Mouse (Mus musculus) ovary, postnatal 14 days (tissue): ENCODE measurements around the gene Ccl28.
"Not testable (repeated sequence)": the region's sequence is repeated elsewhere in the genome, so short reads cannot be mapped to it uniquely, and the experiment has no call there.

Experiments
- DNase-seq: peaks from one replicate; pipeline ENCODE4 v3.0.0; 2022; ENCODE audit warnings: low spot score

The Ccl28 gene

GRCm38 (mm10) chr13:119623634-119624033 is at the start of gene Ccl28:
Gene Ccl28, plus strand, starts transcription at chr13:119623819.
- DNase-seq: no peak

- not testable (repeated sequence) for DNase-seq
Measured at GRCm38 (mm10) chr13:119596321-119597211, 27.1 kb upstream of the Ccl28 start.

- not testable (repeated sequence) for DNase-seq
Measured at GRCm38 (mm10) chr13:119598466-119598865, 25.2 kb upstream of the Ccl28 start.

- not testable (repeated sequence) for DNase-seq
Measured at GRCm38 (mm10) chr13:119599066-119599465, 24.6 kb upstream of the Ccl28 start.

- DNase-seq: not testable (repeated sequence)
Measured at GRCm38 (mm10) chr13:119599498-119599897, 24.1 kb upstream of the Ccl28 start.

GRCm38 (mm10) chr13:119600166-119600565 is 23.5 kb upstream of the Ccl28 start:
- DNase-seq: not testable (repeated sequence)

- DNase-seq: not testable (repeated sequence)
Measured at GRCm38 (mm10) chr13:119602688-119603331, 20.8 kb upstream of the Ccl28 start.

- not testable (repeated sequence) for DNase-seq
Measured at GRCm38 (mm10) chr13:119603890-119604289, 19.7 kb upstream of the Ccl28 start.

- DNase-seq: not testable (repeated sequence)
Measured at GRCm38 (mm10) chr13:119604322-119604721, 19.3 kb upstream of the Ccl28 start.

GRCm38 (mm10) chr13:119618841-119619240 is 4.8 kb upstream of the Ccl28 start:
- no peak for DNase-seq

GRCm38 (mm10) chr13:119619735-119620134 is 3.9 kb upstream of the Ccl28 start:
- no peak for DNase-seq

- DNase-seq: not testable (repeated sequence)
Measured at GRCm38 (mm10) chr13:119625952-119626351, 2.3 kb downstream of the Ccl28 start.

- peak; percentile 67 for DNase-seq
Measured at GRCm38 (mm10) chr13:119631482-119632155, 8.0 kb downstream of the Ccl28 start.

- DNase-seq: no peak
Measured at GRCm38 (mm10) chr13:119632156-119632548, 8.5 kb downstream of the Ccl28 start.

- no peak for DNase-seq
Measured at GRCm38 (mm10) chr13:119635496-119635895, 11.9 kb downstream of the Ccl28 start.

- no peak for DNase-seq
Measured at GRCm38 (mm10) chr13:119637837-119638236, 14.2 kb downstream of the Ccl28 start.

- DNase-seq: no peak
Measured at GRCm38 (mm10) chr13:119638449-119638848, 14.8 kb downstream of the Ccl28 start.

- DNase-seq: no peak
Measured at GRCm38 (mm10) chr13:119639302-119639701, 15.7 kb downstream of the Ccl28 start.

GRCm38 (mm10) chr13:119640504-119640903 is 16.9 kb downstream of the Ccl28 start:
- DNase-seq: no peak

GRCm38 (mm10) chr13:119641145-119641544 is 17.5 kb downstream of the Ccl28 start:
- DNase-seq: no peak

- DNase-seq: no peak
Measured at GRCm38 (mm10) chr13:119644769-119645168, 21.1 kb downstream of the Ccl28 start.

GRCm38 (mm10) chr13:119646511-119646910 is 22.9 kb downstream of the Ccl28 start:
- DNase-seq: no peak
